Mouse (Mus musculus) lung, adult 10 weeks (tissue): ENCODE measurements around the gene H2-Q10. TPM values are rescaled to one million over a fixed set of nuclear protein-coding genes. Genes with fewer than 3 reads are reported as not detected.

Source experiments
- polyA plus RNA-seq: library from polyadenylated mRNA; stranded (reverse); fragments of 350-450 nt; fragmentation: Illumina TruSeq; extraction: RNeasy Lipid Tissue Mini Kit (QIAGEN cat#74804); gene quantifications from one replicate; pipeline ENCODE4 v1.2.3, GENCODE M21; 2014; ENCODE audit warnings: low read depth, low replicate concordance; ENCODE audit not compliant: insufficient read depth

The H2-Q10 gene
- polyA plus RNA-seq: 7.1 TPM

DNA sequence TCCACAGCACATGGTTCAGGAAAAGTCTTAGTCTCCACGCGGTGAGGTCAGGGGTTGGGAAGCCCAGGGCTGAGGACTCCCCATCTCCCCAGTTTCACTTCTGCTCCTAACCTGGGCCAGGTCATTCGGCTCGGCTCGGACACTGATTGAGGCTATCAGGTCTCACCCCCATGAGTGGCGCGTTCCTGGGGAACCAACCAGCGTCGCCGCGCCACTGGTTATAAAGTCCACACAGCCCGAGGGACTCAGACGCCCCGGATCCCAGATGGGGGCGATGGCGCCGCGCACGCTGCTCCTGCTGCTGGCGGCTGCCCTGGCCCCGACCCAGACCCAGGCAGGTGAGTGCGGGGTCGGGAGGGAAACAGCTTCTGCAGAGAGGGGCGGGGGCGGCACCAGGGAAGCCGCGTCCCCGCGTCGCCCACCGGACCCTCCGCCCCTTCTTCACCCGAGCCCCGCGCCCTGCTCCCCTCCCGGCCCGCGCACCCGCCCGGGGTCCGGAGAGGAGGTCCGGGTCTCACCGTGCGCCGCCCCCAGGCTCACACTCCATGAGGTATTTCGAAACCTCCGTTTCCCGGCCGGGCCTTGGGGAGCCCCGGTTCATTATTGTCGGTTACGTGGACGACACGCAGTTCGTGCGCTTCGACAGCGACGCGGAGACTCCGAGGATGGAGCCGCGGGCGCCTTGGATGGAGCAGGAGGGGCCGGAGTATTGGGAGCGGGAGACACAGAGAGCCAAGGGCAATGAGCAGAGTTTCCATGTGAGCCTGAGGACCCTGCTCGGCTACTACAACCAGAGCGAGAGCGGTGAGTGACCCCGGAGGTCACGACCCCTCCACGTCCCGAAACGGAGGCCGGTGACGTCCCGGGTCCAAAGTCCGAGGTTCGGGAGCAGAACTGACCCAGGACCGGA is at the start of gene H2-Q10:
Gene H2-Q10, plus strand, starts transcription at position 248 of the 910 bp plus-strand sequence.

DNA sequence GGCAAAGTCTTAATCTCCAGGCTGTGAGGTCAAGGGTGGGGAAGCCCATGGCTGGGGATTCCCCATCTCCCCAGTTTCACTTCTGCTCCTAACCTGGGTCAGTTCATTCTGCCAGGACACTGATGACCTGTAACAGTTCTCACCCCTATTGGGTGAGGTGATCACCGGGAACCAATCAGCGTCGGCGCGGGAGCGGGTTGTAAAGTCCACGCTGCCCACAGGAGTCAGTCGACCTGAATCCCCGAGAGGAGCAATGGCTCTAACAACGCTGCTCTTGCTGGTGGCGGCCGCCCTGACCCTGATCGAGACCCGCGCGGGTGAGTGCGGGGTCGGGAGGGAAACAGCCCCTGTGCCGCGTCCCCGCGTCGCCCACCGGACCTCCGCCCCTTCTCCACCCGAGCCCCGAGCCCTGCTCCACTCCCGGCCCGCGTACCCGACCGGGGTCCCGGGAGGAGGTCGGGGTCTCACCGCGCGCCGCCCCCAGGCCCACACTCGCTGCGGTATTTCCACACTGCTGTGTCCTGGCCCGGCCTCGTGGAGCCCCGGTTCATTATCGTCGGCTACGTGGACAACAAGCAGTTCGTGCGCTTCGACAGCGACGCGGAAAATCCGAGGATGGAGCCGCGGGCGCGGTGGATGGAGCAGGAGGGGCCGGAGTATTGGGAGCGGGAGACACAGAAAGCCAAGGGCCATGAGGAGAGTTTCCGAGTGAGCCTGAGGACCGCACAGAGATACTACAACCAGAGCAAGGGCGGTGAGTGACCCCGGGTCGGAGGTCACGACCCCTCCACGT is 45.1 kb upstream of the H2-Q10 start, which contains the start of gene H2-Q6:
Gene H2-Q6, plus strand, starts transcription at position 227 of the 793 bp plus-strand sequence.

DNA sequence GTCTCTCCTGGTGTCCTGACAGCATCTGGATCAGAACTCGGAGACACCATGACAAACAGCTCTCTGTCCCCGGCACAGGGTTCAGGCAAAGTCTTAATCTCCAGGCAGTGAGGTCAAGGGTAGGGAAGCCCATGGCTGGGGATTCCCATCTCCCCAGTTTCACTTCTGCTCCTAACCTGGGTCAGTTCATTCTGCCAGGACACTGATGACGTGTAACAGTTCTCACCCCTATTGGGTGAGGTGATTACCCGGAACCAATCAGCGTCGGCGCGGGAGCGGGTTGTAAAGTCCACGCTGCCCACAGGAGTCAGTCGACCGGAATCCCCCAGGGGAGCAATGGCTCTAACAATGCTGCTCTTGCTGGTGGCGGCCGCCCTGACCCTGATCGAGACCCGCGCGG is 31.0 kb upstream of the H2-Q10 start, which contains the start of gene H2-Q7:
Gene H2-Q7, plus strand, starts transcription at position 271 of the 400 bp plus-strand sequence.

DNA sequence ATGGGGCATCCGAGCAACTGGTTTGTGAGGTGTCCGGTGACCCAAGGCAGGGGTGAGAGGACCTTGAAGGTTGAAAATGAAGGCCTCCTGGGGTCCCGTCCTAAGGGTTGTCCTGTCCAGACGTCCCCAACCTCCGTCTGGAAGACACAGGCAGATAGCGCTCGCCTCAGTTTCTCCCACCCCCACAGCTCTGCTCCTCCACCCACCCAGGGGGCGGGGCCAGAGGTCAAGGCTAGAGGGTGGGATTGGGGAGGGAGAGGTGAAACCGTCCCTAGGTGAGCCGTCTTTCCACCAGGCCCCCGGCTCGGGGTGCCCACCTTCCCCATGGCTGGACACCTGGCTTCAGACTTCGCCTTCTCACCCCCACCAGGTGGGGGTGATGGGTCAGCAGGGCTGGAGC is 35.9 kb downstream of the H2-Q10 start, which contains the start of gene Pou5f1:
Gene Pou5f1, plus strand, starts transcription at position 243 of the 400 bp plus-strand sequence.

DNA sequence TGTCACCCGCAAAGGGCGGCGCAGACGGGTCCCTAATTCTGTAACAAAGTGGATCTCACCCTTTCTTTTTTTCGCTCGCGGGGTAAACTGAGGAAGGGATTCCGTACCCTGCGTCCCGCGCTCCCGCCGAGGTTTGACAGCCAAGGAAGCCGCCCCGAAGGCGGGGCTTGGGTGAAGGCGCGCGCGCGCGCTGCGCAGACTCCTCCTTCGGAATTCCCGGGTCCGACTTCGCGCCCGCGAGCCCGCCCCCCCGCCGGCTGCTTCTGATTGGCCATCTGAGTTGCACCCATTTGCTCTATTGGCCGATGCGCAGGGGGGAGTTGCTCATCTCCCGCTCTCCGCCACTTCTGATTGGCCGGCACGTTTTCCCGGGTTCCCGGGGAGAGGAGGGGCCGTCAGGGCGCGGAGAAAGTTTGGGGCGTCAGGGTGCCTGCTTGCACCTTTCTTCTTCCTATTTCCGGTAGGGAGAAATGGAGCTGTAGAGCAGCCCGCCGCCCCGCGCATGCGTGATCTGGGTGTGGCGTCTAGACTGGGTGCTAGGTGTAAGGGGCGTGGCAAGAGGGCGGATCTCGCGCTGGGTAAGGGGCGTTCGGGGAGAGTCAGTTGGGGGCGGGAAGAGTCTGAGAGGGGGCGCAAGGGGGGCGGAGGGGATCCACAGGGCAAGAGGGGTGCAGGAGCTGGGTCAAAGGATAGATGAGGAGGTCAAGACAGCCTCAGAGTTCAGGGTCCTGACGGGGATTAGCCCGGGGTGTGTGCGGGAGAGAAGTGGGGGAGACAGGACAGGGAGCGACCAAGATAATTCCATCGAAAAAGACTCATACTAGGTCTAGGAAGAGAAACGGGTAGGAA is 47.0 kb downstream of the H2-Q10 start, which contains the start of the genes Tcf19 and Cchcr1:
Gene Tcf19, minus strand, starts transcription at position 173 of the 849 bp plus-strand sequence.
Gene Cchcr1, plus strand, starts transcription at position 449 of the 849 bp plus-strand sequence.

Other genes starting within 250 kb of the H2-Q10 start
- gene Gm16181, start 249.3 kb upstream of the H2-Q10 start, polyA plus RNA-seq: not detected
- 3.0 TPM for gene Atp6v1g2, start 236.4 kb upstream of the H2-Q10 start, polyA plus RNA-seq
- gene Nfkbil1, start 234.3 kb upstream of the H2-Q10 start, polyA plus RNA-seq: 13.6 TPM
- 120 TPM for gene Ddx39b, start 228.3 kb upstream of the H2-Q10 start, polyA plus RNA-seq
- 887 TPM for gene H2-D1, start 207.4 kb upstream of the H2-Q10 start, polyA plus RNA-seq
- 0.72 TPM for gene H2-Q1, start 149.7 kb upstream of the H2-Q10 start, polyA plus RNA-seq
- 8.2 TPM for gene H2-Q2, start 127.8 kb upstream of the H2-Q10 start, polyA plus RNA-seq
- gene H2-Q4, start 90.5 kb upstream of the H2-Q10 start, polyA plus RNA-seq: 102 TPM
- 56.1 TPM for gene H2-Q6, start 45.2 kb upstream of the H2-Q10 start, polyA plus RNA-seq
- gene H2-Q7, start 30.9 kb upstream of the H2-Q10 start, polyA plus RNA-seq: 95.6 TPM
- not detected for gene Pou5f1, start 35.9 kb downstream of the H2-Q10 start, polyA plus RNA-seq
- gene Tcf19, start 46.7 kb downstream of the H2-Q10 start, polyA plus RNA-seq: 4.4 TPM
- gene Cchcr1, start 47.0 kb downstream of the H2-Q10 start, polyA plus RNA-seq: 4.7 TPM
- gene Psors1c2, start 63.1 kb downstream of the H2-Q10 start, polyA plus RNA-seq: not detected
- gene Cdsn, start 82.0 kb downstream of the H2-Q10 start, polyA plus RNA-seq: 0.30 TPM
- not detected for gene 2300002M23Rik, start 97.4 kb downstream of the H2-Q10 start, polyA plus RNA-seq
- 250 TPM for gene Sfta2, start 131.5 kb downstream of the H2-Q10 start, polyA plus RNA-seq
- not detected for gene Gm9573, start 156.5 kb downstream of the H2-Q10 start, polyA plus RNA-seq
- 0.20 TPM for gene Mucl3, start 173.6 kb downstream of the H2-Q10 start, polyA plus RNA-seq
- 8.7 TPM for gene Vars2, start 197.5 kb downstream of the H2-Q10 start, polyA plus RNA-seq
- gene Gtf2h4, start 203.7 kb downstream of the H2-Q10 start, polyA plus RNA-seq: 16.5 TPM
- 18.8 TPM for gene Ddr1, start 234.5 kb downstream of the H2-Q10 start, polyA plus RNA-seq